Mouse (Mus musculus) adrenal gland, postnatal 14 days (tissue): ENCODE data around the gene Lmo7. TPM values are rescaled to one million over a fixed set of nuclear protein-coding genes. Genes with fewer than 3 reads are reported as not detected.

ENCODE experiments used
- DNase-seq: peaks from one replicate; pipeline ENCODE4 v3.0.0; 2021; ENCODE audit warnings: mixed read lengths
- total RNA-seq: library from RNA; stranded (reverse); gene quantifications from 2 replicates; pipeline ENCODE4 v1.2.3, GENCODE M21; 2021

The Lmo7 gene
- total RNA-seq, 1 experiment from 2014 or later, result 29.9 TPM

DNA sequence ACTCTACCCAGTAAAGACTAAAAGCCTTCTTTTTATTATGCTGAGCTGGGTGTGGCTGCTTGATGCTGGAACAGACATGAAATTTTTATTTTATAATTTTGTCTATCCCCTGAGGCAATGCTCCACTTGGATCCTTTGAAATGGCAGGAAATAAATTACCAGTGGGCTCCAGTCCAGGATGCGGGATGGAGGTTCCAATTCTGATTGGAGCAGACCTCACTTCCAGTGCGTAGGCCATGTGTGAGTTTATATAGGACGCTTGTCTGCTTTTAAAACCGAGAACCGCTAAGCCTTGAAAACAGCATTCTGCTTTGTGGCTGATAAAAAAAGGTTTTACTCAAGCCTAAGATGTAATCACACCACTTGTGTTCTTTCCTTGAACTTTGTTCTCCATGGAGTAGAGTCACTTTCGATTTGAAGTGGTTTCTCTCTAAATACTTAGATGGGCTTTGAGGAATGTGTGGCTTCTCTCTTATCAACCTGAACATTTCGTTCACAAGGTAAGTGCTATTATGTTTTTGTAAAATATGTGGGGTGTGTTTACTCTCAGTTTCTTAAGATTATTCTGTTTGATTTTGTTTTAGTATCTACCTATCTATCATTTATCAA, 108.6 kb downstream of the Lmo7 start:
- no peak for DNase-seq

DNA sequence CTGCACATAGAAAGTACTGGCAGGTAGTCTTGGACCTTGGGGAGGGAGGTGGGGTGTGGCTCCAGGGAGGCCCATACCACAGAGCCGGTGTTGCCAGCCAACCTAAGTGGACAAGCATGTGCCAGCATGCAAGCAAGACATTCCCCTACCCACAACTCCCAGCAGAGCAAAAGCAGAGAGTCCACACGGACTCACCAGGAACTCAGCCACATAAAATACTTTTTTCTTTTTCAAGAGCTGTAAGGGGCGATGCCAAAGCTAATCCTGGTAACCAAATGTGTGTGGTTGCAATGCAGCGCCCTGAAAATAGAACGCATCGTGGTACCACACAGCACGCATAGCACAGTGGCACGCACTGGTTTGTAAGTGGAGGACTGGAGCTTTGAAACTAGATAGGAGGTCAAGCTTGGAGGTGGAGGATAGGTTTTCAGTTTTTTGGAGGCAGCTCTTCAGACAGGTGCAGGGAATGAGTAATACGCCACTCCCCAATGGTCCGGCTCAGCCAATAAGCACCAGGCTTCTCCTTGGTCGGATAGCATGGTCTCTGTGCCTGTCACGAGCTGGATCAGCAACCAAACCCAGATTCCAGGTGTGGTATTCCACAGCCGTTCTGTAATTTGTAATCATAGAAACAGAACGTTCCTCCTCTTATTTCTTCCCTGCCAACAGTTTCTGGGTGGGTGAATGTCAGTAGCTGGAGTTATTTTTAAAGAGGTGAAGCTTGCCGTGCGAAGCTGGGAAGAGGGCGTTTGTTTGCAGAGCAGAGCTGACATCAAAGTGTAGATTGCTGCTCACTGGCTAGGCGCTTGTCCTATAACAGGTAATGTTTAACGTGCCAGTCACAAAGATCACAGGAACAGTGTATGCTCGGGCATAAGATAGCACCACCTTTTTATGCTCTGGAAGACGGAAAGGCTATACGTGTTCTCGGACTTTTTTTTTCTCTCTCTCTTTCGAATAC, 110.3 kb downstream of the Lmo7 start:
- DNase-seq, result no peak

DNA sequence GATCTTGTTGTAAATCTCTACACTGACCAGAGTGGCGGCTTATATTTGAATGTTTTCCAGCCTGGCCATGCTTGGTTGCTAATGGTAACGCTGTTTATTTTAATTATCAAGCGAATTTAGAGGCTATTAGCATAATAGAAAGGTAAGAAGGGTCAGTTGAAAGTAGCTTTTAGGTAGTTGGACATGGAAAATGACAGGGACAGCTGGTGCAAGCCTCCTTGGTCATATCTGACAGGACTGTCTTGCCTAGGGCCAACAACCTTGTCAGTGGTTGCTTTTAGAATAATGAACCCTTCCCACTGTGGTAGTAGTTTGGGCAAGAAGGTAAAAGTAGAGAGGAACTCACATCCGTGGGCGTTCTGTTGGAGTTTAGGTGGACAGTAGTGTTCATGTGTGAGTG, 111.5 kb downstream of the Lmo7 start:
- DNase-seq, result no peak

DNA sequence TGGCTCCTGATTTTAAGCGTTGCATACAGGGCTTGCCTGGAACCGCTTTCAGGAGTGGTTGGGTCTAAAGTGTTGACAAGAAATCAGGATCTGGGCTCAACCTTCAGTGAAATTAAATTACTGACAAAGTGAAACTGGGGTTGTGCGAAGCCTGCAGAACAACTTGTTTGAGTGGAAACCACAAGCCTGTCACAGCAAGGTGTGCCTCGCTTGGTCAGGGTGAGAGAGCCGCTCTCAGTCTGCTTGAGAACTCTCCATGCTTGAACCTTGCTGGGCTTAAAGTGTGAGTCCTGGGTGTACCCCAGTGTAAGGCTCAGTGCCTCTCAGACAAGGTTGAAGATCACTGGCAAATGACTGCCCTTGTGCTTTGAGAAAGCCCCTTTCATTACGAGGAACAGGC, 112.8 kb downstream of the Lmo7 start:
- no peak for DNase-seq

DNA sequence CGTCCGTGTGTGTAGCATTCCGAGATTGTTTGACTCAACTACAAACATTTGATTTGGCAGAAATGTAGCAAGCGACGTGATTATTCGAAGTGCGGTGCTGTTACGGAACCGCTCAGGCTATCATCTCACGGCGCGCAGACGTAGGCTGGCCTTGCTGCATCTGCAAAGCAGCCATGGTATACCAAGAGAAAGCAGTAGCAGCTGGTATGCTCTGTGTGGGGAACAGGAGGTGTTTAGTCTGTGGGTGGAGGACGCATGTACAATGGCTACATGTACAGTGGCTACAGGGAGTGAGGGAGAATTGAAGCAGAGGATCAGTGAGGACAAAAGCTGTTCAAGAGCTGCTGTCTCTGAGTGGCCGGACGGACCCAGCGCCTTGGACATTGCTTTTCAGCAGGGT, 113.7 kb downstream of the Lmo7 start:
- DNase-seq, result no peak

DNA sequence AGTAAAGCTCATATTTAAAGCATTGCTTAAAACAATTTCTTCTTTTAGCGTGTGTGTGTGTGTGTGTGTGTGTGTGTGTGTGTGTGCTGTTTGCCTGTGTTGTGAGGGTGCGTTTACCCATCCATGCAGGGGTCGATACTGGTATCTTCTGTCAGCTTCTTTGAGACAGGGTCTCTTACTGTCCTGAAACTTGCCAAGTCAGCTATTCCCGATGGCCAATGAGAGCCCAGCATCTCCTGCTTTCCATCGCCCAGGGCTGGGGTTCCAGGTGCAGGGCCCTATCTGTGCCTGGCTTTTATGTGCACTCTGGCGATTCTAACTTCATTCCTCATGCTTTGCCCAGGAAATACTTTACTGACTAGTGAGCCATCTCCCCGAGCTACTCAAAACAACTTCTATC, 114.7 kb downstream of the Lmo7 start:
- DNase-seq, result no peak

DNA sequence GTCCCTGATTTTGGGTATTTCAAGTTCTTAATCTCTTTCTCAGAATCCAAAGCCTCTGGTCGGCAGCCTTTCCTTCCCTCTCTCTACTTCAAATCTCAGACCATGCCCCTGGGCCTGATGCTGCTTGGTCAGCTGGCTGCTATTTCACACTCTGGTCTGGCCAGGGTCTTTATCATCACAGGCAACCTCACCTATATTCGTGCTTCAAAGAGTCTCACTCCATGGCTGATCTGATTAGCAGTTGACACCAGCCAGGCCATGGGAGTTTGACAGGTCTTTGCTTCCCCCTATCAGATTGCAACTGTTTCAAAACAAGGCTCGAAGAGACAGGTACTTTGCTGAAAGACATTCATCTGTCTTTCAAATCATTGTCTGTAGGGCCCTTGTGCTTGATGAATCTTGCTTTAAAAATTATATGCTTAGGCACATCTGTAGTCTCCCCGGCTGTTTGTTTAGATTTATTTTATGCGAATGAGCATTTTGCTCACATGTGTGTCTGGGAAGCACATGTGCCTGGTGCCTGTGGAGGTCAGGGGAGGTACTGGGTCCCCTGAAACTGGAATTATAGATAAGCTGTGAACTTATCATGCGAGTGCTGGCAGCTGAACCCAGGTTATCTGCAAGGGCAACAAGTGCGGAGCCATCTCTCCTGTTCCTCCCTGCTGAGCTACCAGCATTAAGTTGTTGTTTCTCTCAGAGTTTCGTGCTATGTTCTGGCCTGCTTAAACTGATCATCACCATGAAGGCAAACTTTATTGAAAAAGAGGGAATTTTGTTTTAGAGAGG, 116.5 kb downstream of the Lmo7 start:
- no peak for DNase-seq

DNA sequence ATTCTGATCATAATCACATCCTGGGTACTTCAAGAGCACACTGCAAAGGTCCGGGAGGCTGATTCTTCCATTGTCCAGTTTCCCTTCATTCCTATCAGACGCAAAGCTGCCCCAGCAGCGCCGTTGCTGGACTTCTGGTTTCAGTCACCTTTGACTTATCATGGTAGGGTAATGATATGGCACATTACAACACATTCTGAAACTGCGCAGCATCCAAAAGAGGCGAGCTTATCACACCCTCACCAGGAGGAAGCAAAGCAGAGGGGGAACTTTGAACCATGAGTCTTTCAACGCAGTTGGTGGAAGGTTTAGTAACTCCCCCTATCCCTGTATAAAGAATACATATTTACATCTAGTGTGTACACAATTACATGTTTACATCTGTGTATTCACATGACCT, 117.8 kb downstream of the Lmo7 start:
- DNase-seq, result no peak

DNA sequence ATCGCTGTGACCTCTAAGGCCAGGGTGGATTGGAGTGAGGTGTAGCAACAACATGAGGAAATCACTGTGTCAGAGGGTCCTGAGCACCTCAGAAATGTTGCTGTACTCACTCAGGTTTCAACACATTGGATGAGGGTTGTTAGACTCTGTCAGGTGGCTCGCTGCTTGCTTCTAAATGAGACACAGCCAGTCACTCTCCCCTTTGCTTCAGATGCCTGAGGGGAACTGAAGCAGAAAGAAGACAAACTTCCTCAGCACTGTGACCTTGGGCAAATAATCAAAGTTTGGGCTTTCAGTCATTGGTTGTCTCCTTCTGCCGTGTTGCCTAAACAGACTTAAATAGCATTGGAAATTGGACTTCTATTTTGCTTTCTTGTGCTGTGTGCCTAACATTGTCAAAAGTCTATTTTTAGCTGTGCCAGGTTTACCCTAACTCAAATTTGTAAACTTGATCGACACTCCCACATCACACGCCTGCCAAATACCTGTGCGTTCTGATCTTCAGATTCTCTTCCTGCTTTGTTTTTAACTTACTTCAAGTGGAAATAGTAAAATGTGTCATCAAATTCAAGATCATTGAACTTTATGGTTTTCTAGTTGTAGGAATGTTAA, 122.9 kb downstream of the Lmo7 start:
- DNase-seq, result no peak

DNA sequence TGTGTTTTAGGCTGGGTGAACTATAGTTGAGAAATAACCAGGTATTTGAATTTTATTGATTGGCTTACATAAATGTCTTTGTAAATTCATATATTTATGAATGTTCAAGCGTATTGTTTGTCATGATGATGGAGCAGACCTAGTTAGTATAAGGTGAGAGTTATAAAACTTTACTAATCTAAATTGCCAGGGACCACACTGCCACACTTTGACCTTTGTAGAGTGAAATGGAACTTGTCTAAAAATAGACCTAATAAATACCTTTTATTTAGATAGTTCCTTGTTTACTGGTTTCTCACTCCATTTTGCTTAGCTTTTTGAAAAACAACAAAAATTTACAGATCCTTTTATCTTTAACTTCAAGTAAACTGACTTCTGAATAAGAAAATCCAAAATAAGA, 123.5 kb downstream of the Lmo7 start:
- no peak for DNase-seq

DNA sequence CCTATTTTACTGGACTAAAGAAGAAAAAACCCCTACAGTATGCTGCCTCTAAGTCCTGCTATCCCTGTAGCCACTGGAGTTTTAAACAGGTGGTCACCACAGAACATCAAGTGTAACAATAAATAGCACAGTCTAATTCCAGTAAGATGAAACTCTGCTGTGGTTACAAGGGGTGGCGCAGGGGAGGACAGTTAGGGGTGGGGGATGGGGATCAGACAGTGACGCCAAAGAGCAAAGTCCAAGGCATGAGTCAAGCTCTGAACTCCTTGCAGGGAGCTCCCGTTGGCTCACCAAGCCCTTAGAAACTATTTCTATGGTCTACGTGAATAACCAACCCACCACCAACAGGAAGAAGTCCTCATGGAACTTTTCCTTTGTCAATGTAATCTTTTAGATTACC, 124.0 kb downstream of the Lmo7 start:
- DNase-seq, result no peak

DNA sequence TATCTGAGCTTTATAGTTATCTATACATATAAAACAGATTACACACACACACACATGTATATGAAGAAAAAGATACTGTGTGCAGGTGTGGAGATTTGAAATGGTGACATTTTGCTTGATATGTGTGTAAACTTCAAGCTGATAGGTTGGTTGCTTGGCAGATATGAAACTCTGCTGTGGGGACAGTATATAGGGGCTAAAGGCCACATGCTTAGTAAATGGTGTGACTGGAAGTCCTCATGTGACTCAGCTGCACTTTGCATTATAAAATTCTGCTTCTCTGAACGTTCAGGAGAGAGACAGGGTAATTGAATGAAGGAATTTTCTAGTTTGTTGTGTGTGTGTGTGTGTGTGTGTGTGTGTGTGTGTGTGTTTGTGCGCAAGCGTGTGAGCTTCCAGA, 124.5 kb downstream of the Lmo7 start:
- DNase-seq, result no peak

DNA sequence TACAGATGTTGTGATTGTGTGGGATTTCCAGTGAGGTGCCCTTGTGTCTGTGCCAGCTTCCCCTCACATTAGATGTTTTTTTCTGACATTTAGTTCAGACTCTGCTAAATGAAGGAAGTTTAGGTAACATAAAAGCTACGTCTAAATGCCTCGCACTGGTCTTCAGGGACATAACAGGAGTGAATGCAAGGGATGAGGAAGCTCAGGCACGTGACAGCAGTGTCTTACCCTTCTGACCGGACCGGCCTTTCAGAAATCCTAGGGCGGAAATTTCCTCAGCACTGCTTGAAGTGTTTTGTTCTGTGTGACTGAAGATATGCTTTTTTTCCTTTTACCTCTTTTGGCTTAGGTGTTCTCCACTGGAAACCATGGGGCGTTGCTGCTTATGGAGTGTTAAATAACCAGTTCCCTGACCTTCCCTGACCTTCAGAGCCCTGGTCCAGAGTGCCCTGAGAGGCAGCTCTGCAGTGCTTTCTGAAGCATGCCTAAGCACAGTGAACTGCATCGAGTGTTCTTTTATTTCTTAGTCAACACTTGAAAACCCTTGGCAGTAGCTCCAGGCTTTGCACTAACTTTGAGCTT, 129.6 kb downstream of the Lmo7 start:
- no peak for DNase-seq

DNA sequence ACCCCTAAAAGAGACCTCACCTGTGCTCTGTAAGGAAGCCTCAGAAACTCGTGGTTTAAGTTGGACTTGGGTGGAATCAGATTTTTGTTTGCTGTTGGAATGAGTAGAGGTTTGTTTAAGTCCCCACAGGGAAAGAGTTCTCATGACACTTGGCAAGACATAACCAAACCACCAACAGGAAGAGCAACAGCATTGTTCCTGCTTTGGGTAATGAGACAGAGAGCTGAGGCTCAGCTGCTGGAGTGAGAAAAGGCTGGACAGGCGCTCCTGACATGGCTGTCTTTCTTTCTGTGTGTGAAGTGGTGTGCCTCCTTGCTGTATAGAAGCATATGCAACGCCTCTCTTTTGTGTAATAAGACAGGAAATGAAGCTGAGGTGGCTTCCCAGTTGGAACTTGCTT, 132.3 kb downstream of the Lmo7 start:
- DNase-seq, result no peak

DNA sequence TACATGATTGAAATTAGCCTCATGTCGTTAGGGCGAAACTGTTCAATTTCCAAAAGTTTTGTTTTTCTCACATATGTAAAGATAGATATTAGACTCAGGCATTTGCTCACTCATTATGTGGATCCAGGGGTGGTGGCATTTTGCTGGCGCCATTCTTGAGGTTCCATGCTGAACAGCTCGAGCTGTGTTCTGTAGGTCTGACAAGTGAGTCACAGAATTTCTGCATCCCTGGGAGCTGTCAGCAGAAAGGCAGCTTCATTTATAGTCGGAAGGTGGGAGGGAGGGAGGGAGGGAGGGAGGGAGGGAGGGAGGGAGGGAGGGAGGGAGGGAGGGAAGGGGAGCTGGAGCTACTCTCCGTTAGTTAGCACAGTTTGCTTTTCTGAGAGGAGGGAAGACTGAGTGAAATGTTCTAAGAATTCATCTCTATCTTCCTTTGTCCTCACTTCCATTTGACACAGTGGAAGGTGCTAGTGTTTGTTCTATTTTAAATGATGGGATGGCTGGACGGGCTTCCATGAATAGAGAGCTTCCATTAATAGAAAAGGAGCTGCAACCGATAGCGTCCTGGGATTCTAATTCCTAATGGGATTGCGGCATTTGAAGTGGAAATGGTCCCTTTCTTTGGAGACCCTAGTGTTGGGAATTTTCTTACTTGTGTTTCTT, 137.4 kb downstream of the Lmo7 start:
- DNase-seq, result no peak

DNA sequence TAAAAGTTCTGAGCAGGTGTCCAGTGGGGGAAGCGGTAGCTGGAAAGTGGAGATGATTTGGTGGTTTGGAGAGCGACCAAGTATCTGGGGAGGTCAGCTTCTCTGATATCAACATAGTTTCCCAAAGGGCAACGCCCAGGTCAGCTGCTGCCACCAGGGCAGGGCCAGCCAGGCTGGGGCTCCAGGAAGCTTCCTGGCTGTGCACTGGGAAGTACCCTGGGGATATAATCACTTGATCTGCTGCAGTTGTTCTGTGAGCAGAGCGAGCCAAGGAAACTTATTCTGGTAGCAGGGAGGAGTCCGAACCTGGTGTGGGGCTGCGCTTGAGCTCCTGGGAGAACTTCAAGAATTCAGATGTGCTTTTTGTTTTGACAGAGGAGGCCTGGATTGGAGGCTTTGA, 139.4 kb downstream of the Lmo7 start:
- DNase-seq, result peak; percentile 42

DNA sequence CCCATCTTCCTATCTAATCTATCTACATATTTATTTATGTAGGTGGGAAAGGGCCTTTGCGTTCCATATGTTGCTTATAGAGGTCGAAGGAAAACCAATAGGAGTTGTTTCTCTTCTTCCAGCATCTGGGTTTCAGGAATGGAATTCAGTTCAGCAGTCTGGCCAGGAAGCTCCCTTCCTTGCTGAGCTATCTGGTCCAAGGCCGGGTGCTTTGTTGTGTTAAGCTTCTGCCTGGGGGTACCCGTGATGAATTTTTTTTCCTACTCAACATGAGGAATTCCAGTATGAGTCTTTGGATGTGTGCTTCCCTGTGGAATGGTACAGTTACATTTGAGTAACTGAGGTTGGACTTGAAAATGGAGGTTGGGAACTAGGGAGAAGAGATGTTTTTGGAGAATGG, 139.9 kb downstream of the Lmo7 start:
- DNase-seq, result no peak

DNA sequence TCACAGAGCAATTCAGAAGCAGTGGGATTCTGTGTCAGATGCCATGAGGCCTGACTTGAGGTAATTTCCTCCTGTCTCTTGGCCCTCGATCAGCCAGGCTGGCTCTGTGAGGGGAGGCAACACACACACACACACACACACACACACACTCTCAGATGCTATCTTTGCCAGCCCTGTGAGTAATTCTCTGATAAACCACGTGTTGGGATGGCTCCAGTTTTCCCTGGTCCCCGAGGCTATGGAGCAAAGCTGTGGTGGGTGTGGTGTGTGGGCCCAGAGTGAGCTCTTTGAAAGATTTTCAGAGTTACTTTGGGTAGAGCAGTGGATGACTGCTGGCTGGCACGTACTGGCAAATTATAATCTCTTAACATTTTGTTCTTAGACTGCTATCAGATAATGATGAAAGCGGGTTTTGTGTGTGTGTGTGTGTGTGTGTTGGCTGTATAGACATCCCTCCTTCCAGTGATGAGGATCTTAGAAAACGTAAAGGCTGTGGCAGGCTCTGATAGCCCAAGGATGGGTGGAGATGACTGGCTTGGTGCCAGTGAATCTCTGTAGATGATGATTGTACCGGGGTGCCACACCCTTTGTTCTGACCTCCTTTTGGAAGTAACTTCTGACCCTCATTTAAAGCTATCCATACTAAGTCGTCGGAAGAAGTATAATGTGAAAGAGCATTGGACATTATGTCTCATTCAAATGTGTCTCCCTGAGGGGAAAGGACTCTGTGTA, 140.6 kb downstream of the Lmo7 start:
- peak; percentile 52 for DNase-seq

DNA sequence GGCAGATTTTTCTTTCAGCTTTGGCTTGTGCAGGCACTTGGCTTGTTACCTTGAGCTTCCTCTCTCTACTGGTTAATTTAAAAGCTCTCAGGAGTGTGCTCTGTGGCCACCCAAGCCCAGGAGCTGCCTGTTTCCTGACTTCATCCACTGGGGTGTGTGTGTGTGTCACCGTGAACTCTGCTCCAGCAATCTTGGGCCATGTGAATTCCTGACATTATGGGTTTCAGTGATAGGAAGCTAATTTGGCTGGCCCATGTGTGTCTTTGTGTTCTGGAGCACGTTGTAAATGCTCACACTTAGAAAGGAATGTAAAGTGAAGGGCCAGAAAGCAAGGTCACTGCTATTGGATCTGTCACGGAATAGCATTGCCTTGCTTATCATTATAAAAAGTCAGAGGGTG, 143.1 kb downstream of the Lmo7 start:
- no peak for DNase-seq

DNA sequence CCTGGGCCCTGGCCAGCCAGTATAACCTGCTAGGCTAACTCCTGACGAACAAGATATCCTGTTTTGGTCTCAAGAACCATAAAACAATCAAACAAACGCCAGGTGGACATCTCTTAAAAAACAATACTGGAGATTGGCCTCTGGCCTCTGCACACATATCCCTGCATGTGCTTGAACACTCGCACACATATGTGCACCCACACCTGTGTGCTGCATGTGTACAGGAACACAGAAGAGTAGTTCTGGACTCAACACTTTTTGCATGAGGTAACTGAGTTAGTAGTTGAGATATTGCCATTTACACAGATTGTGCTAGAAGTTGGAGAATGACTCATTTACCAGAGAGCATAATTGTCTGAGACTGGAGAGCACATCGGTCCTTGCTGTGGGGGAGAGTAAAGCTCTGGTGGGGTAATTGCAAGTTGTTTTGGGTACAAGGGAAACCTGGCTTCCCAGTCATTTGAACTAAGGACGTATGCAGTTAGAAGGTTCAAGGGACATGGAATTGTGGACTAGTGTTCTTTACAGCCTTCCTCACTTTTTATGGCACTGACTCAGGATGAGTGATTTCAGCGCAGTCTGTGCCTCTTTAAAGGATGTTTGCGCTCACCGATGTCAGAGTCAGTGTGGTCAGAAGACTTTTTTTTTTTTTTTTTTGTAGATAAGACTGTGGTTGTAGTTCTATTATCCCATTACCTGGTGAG, 148.7 kb downstream of the Lmo7 start:
- no peak for DNase-seq
